Mouse (Mus musculus) midbrain, embryonic 11.5 days (tissue): ENCODE measurements around the gene Arhgef11. TPM values are rescaled to one million over a fixed set of nuclear protein-coding genes. Genes with fewer than 3 reads are reported as not detected.

Experiments
- ATAC-seq: fragments of 200-750 bp; cut with Nextera tagmentation; 2 replicates; pipeline ENCODE4 v1.8.0; 2017; ENCODE audit warnings: moderate TSS enrichment, moderate library complexity; ENCODE audit not compliant: low FRiP score
- DNase-seq: peaks from one replicate; pipeline ENCODE4 v3.0.0; 2015; ENCODE audit warnings: low spot score; ENCODE audit errors: missing footprints
- H3K27ac ChIP-seq: fragments of 300-500 bp; sonication (generic); 2 replicates; pipeline ENCODE4 v1.5.1; 2014; ENCODE audit warnings: low read depth, low read length
- H3K27me3 ChIP-seq: fragments of 300-500 bp; sonication (generic); 2 replicates; pipeline ENCODE4 v1.6.1; 2014; ENCODE audit warnings: mild to moderate bottlenecking, low read length, moderate library complexity, mixed read lengths; ENCODE audit not compliant: control insufficient read depth, insufficient read depth
- H3K36me3 ChIP-seq: fragments of 300-500 bp; sonication (generic); 2 replicates; pipeline ENCODE4 v1.6.1; 2014; ENCODE audit warnings: mild to moderate bottlenecking, low read length, moderate library complexity, mixed read lengths; ENCODE audit not compliant: control insufficient read depth, insufficient read depth
- H3K4me1 ChIP-seq: fragments of 300-500 bp; sonication (generic); 2 replicates; pipeline ENCODE4 v1.6.1; 2014; ENCODE audit warnings: low read length; ENCODE audit not compliant: control insufficient read depth, insufficient read depth
- H3K4me2 ChIP-seq: fragments of 300-500 bp; sonication (generic); 2 replicates; pipeline ENCODE4 v1.6.1; 2014; ENCODE audit warnings: mild to moderate bottlenecking, moderate library complexity
- H3K4me3 ChIP-seq: fragments of 300-500 bp; sonication (generic); 2 replicates; pipeline ENCODE4 v1.5.1; 2014; ENCODE audit warnings: low read depth, low read length
- H3K9ac ChIP-seq: fragments of 300-500 bp; sonication (generic); 2 replicates; pipeline ENCODE4 v1.6.1; 2014; ENCODE audit warnings: low read length
- H3K9me3 ChIP-seq: fragments of 300-500 bp; sonication (generic); 2 replicates; pipeline ENCODE4 v1.6.1; 2016; ENCODE audit warnings: low read length; ENCODE audit not compliant: control insufficient read depth
- WGBS: fragments of 180-500 bp; shearing (Covaris S2); extraction: QIAGEN DNeasy Blood & Tissue Kit; methylation state at CpG from one replicate; pipeline ENCODE4 v1.1.7; 2014; 5-methylcytosine and 5-hydroxymethylcytosine counted together
- polyA plus RNA-seq: library from polyadenylated mRNA; unstranded; fragments of >200 nt; fragmentation: Nextera tagmentation; extraction: Ambion mirVana; gene quantifications from 2 replicates; pipeline ENCODE4 v1.2.1, GENCODE M21; 2014

Gene Arhgef11
- polyA plus RNA-seq, 1 experiment from 2014 or later: 13.4 TPM

DNA sequence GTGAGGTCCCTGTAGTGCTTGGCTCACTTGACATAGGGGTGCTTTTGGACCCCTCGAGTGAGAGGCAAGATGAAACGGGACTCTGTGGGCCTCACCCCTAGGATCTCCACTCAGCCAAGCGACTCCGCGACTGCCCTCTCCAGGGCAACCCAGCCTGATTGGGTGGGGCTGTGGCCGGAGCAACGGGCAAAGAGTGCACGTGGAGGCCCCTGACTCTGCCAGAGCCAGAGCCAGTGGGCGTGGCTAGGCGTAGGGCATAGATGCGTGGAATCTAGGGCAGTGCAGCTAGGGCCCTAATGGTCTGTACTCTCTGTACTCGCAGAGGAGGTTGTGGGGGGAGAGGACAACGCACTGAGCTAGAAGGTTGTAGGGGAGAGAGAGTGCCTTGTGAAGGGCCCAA lies 131.1 kb downstream of the Arhgef11 start, which contains the start of gene Lrrc71:
Lrrc71 (minus strand) TSS at position 195 of the 400 bp plus-strand sequence.
- no peak within 1 kb of the TSS for H3K27ac ChIP-seq
- no peaks in the 10 kb centered on the region for H3K9me3 ChIP-seq
- H3K27me3 ChIP-seq: no peaks in the 10 kb centered on the region; the same call in 1 of the 2 replicates
- DNase-seq (no peak), ATAC-seq (peak; percentile 40; the same call in 1 of the 2 replicates)
- no peak within 1 kb of the TSS for H3K4me2 ChIP-seq
- no peak within 1 kb of the TSS for H3K4me3 ChIP-seq
- H3K36me3 ChIP-seq: no peaks in the 10 kb centered on the region
- 44% methylated on average over 13 of the region's 13 CpGs for WGBS
- no peak within 1 kb of the TSS for H3K9ac ChIP-seq
- H3K4me1 ChIP-seq: peaks cover 14% of the 10 kb centered on the region

DNA sequence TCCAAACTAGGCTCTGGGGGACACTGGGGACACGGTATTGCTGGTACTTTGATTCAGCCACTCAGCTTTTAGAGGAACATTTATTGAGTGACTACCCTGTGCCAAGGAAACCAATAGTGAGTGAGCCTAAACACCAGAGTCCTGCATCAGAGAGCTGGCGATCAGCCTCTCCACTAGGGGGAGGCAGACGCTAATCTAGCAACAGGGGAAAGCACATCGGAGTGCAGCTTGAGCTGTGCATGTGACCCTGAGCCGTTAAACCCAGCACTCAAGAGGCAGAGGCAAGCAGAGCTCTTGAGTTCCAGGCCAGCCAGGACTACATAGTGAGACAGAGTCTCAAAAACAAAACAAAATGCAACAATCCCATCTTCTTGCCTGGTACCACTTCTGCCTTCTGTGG lies 131.7 kb downstream of the Arhgef11 start:
- Histone ChIP-seq H3K4me3 (no peak overlapping the region), H3K9ac (no peak overlapping the region), H3K27ac (no peak overlapping the region), H3K4me2 (no peak overlapping the region), H3K27me3 (no peaks in the 10 kb centered on the region; the same call in 1 of the 2 replicates), H3K36me3 (no peaks in the 10 kb centered on the region), H3K4me1 (peaks cover 14% of the 10 kb centered on the region), H3K9me3 (no peaks in the 10 kb centered on the region)
- DNase-seq: no peak
- 17% methylated on average over 5 of the region's 5 CpGs for WGBS
- no peak for ATAC-seq

DNA sequence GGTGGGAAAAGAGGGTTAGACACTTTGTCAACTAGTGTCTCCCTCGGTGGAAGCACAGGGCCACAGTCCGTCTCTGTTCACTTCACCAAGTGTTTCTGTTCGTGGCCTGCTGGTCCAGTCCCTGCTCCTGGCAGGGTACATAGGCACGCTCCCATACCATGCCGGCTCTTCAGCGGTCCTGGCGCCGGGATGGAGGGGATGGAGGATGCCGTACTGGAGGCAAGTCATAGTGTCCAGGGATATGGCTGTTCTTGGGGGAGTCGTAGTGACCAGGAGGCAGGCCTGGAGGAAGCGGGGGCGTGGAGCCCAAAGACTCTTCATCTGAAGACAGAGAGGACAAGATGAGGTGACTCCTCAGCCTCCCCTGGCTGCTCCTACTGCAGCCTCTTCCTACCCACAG lies 132.6 kb downstream of the Arhgef11 start:
- WGBS: 94% methylated on average over 12 of the region's 12 CpGs
- no peak overlapping the region for H3K4me2 ChIP-seq
- H3K9ac ChIP-seq: no peak overlapping the region
- H3K27ac ChIP-seq: no peak overlapping the region
- no peaks in the 10 kb centered on the region; the same call in 1 of the 2 replicates for H3K27me3 ChIP-seq
- no peaks in the 10 kb centered on the region for H3K9me3 ChIP-seq
- no peak for DNase-seq
- ATAC-seq: no peak
- no peak overlapping the region for H3K4me3 ChIP-seq
- H3K4me1 ChIP-seq: peaks cover 12% of the 10 kb centered on the region
- no peaks in the 10 kb centered on the region for H3K36me3 ChIP-seq

DNA sequence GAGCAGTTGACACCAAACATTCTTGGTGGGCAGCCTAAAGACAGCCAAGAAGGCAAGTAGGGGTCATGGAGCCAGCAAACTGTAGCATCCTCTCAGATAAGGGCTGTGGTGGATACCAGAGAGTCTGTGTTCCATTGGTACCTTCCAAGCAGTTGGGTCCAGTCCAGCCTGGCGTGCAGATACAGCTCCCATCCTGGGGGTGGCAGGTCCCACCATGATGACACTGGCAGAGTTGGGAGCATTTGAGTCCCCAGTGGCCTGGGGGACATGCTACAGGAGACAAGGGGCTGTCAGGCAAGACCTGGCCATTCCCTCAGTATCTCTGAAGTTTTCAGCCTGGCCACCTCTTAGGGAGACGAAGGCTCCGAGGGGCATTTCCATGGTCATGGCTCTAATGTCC lies 135.2 kb downstream of the Arhgef11 start:
- Histone ChIP-seq H3K9ac (no peak overlapping the region), H3K4me2 (no peak overlapping the region), H3K27ac (no peak overlapping the region), H3K36me3 (no peaks in the 10 kb centered on the region), H3K4me3 (no peak overlapping the region), H3K4me1 (0 out of 2 replicates have a peak, but pooled peaks cover 3% of the 10 kb centered on the region), H3K27me3 (peaks cover 4% of the 10 kb centered on the region), H3K9me3 (no peaks in the 10 kb centered on the region)
- DNase-seq (no peak), ATAC-seq (no peak)
- WGBS: 82% methylated on average over 3 of the region's 3 CpGs

DNA sequence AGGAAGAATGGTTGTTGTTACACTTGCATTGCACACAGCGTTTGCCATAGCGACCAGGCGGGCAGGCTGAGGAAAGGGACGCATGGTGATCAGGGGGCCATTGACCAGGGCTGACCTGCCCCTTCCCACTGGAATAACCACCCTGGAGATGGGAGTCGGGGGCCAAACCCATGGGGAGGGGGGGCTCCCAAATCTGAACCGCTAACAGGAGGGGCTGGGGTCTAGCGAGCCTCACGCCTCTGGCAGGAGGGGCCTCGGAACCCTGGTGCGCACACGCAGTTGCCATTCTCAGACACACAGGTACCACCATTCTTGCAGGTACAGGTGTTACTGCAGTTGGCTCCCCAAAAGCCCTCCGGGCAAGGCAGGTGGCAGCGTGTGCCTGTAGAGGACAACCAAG lies 136.5 kb downstream of the Arhgef11 start:
- Histone ChIP-seq H3K9me3 (no peaks in the 10 kb centered on the region), H3K27ac (no peak overlapping the region), H3K4me2 (no peak overlapping the region), H3K4me1 (no peaks in the 10 kb centered on the region), H3K36me3 (no peaks in the 10 kb centered on the region), H3K9ac (no peak overlapping the region), H3K4me3 (no peak overlapping the region), H3K27me3 (peaks cover 4% of the 10 kb centered on the region)
- ATAC-seq (no peak), DNase-seq (no peak)
- 81% methylated on average over 13 of the region's 13 CpGs for WGBS

DNA sequence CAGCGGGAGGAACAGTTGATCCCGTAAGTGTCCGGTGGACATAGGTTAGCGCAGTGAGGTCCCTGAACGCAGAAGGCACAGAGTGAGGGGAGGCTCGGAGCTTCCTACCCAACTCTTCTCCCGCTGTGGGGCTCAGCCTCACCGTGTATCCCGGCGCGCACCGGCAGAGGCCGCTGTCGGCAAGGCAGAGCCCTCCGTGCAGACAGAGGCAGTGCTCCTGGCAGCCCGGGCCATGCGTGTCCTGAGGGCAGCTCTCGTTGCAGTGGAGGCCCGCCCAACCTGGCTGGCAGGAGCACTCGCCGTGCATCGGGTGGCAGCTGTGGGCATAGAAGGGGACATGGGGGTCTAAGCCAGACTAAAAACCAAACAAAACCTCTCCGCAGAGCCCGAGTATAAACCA lies 138.6 kb downstream of the Arhgef11 start:
- 3% methylated on average over 24 of the region's 24 CpGs for WGBS
- Histone ChIP-seq H3K27ac (no peak overlapping the region), H3K27me3 (peaks cover 4% of the 10 kb centered on the region)

DNA sequence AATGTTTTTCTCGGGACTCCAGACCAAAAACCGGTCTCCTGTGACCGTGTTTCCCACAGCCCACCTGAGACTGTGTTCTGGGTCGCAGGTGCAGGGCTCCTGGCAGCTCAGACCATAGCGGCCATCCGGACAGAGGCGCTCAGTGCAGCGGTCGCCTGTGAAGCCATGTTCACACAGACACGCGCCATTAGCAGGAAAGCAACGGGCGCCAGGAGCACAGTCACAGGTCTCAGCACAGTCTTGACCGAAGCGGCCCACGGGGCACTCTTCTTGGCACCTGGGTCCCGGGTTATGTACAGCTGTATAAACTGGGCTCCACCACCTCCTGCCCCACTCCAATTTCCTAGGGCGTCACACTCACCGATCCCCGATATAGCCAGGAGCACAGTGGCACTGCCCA lies 139.1 kb downstream of the Arhgef11 start:
- Histone ChIP-seq H3K27me3 (peaks cover 4% of the 10 kb centered on the region), H3K9ac (peak overlapping the region; percentile 34; the same call in 1 of the 2 replicates), H3K4me2 (peak overlapping the region; percentile 39), H3K36me3 (no peaks in the 10 kb centered on the region), H3K4me1 (no peaks in the 10 kb centered on the region), H3K4me3 (no peak overlapping the region), H3K9me3 (no peaks in the 10 kb centered on the region), H3K27ac (no peak overlapping the region)
- 53% methylated on average over 20 of the region's 20 CpGs for WGBS
- DNase-seq: no peak
- ATAC-seq: no peak; the same call in 1 of the 2 replicates

More for the DNA sequence above, 138.6 kb downstream of the Arhgef11 start:
- H3K4me2 ChIP-seq: peak overlapping the region; percentile 39
- no peaks in the 10 kb centered on the region for H3K36me3 ChIP-seq
- ATAC-seq (peak; percentile 89), DNase-seq (peak; percentile 99)
- peak overlapping the region; percentile 34; the same call in 1 of the 2 replicates for H3K9ac ChIP-seq
- no peaks in the 10 kb centered on the region for H3K9me3 ChIP-seq
- no peaks in the 10 kb centered on the region for H3K4me1 ChIP-seq
- peak overlapping the region; percentile 16; the same call in 1 of the 2 replicates for H3K4me3 ChIP-seq

DNA sequence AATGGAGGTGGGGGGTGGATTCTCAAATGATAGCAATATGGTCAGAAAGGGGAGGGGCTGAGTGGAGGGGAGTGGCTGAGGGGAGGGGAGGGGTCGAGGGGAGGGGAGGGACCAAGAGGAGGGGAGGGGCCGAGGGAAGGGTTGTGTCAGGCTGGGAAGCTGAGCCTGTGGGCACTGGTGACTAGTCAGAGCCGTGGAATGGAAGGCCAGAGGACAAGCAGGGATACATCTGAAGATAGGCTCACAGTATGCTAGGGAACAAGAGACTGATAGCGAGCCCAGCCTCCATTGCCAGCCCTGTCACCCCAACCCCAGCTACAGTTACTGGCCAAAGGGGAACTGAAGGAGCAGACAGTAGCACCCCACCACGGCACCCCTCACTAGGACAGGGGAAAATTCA lies 141.3 kb downstream of the Arhgef11 start:
- 52% methylated on average over 5 of the region's 5 CpGs for WGBS
- no peak overlapping the region for H3K4me2 ChIP-seq
- H3K9me3 ChIP-seq: no peaks in the 10 kb centered on the region
- H3K27ac ChIP-seq: no peak overlapping the region
- H3K4me3 ChIP-seq: no peak overlapping the region
- ATAC-seq (no peak), DNase-seq (no peak)
- no peak overlapping the region for H3K9ac ChIP-seq
- H3K27me3 ChIP-seq: peaks cover 4% of the 10 kb centered on the region; the same call in 1 of the 2 replicates
- no peaks in the 10 kb centered on the region for H3K36me3 ChIP-seq
- no peaks in the 10 kb centered on the region; the same call in 1 of the 2 replicates for H3K4me1 ChIP-seq

DNA sequence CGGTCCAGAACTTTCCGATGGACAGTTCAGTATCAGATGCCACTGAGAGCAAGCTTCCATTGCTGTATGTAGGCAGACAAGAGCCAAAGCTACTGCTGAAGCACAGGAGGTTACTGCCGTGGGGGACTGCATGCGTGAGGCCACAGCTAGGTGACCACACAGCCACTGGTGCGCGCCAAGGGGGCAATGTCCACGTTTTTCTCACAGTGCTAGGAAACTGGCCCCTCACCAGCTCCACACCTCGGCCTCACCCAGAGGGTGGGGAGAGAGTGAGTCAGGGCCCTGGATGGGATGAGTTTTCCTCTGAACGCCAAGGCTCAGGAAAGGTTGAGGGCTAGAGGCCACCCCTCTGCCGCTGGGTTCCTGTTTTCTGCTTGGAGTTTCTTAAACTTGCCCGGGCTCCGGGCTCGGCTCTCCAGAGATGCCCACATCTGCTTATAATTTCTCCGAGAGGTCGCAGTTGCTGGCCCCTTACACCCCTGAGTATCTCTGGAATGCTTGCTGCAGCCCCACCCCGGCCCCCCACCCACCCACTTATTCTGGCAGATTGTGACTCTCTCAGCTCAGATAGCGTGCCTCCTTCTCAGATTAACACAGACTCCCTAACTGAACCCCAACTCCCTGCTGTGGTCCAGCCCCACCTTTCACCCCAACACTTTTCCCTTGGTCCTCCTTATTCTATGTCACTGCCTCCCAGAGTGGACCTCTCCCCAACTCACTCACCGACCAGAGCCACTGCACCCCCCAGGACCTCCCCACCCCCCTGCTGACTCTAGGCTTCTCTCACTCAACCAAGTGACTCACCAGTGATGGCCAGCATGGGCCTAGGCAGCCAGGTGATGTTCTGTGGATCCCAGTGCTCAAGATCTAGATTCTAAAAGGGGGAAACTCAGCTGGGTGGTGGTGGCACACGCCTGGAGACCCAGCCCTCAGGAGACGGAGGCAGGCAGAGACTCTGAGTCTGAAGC lies 144.3 kb downstream of the Arhgef11 start:
- 75% methylated on average over 20 of the region's 20 CpGs for WGBS
- H3K4me2 ChIP-seq: no peak overlapping the region
- H3K4me1 ChIP-seq: no peaks in the 10 kb centered on the region; the same call in 1 of the 2 replicates
- no peak overlapping the region for H3K27ac ChIP-seq
- H3K9me3 ChIP-seq: no peaks in the 10 kb centered on the region
- H3K9ac ChIP-seq: no peak overlapping the region
- H3K36me3 ChIP-seq: no peaks in the 10 kb centered on the region
- ATAC-seq: no peak
- H3K4me3 ChIP-seq: no peak overlapping the region
- peaks cover 5% of the 10 kb centered on the region for H3K27me3 ChIP-seq
- DNase-seq: no peak
